Mouse (Mus musculus) MEL (cell line): Measurements from ENCODE around the gene Lrrc31. TPM values are rescaled to one million over a fixed set of nuclear protein-coding genes. Genes with fewer than 3 reads are reported as not detected.

ENCODE experiments used
- DNase-seq: peaks from one replicate; pipeline ENCODE4 v3.0.0; 2011; ENCODE audit warnings: low read depth, low spot score
- H3K27ac ChIP-seq: 2 replicates; pipeline ENCODE4 v1.5.1; 2012; ENCODE audit warnings: low read depth, mild to moderate bottlenecking, control low read depth, low read length, moderate library complexity; ENCODE audit not compliant: control insufficient read depth
- H3K27me3 ChIP-seq, 2 experiments: fragments of 150-350 bp in 1 of 2; sonication (generic) in 1 of 2; 2 replicates each; pipeline ENCODE4 v1.6.1; 2012; ENCODE audit warnings: low read length in 2 of 2, mild to moderate bottlenecking in 2 of 2, improper control_type of control experiment in 1 of 2, moderate library complexity in 1 of 2; ENCODE audit not compliant: insufficient read depth in 2 of 2, control insufficient read depth in 1 of 2
- H3K36me3 ChIP-seq, 2 experiments: 2 replicates each; pipeline ENCODE4 v1.6.1; 2012 to 2014; ENCODE audit warnings: low read length in 2 of 2, improper control_type of control experiment in 1 of 2, inconsistent platforms in 1 of 2, mild to moderate bottlenecking in 1 of 2; ENCODE audit not compliant: insufficient read depth in 2 of 2, control insufficient read depth in 1 of 2
- H3K4me1 ChIP-seq, 2 experiments: fragments of 150-350 bp in 1 of 2; sonication (generic) in 1 of 2; 2 replicates each; pipeline ENCODE4 v1.6.1; 2012; ENCODE audit warnings: low read length in 2 of 2, improper control_type of control experiment in 1 of 2, mild to moderate bottlenecking in 1 of 2; ENCODE audit not compliant: insufficient read depth in 2 of 2, control insufficient read depth in 1 of 2
- H3K4me3 ChIP-seq, 2 experiments: fragments of 150-350 bp in 1 of 2; sonication (generic) in 1 of 2; 2 replicates each; pipeline ENCODE4 v1.5.1; 2012; ENCODE audit warnings: low read depth in 2 of 2, low read length in 2 of 2, mild to moderate bottlenecking in 2 of 2, moderate library complexity in 2 of 2, control low read depth in 1 of 2, improper control_type of control experiment in 1 of 2; ENCODE audit not compliant: control insufficient read depth in 1 of 2, insufficient read depth in 1 of 2
- H3K79me2 ChIP-seq: 2 replicates; pipeline ENCODE4 v1.6.1; 2012; ENCODE audit warnings: mild to moderate bottlenecking, low read length, moderate library complexity; ENCODE audit not compliant: control insufficient read depth, poor library complexity, insufficient read depth
- H3K9ac ChIP-seq: 2 replicates; pipeline ENCODE4 v1.6.1; 2012; ENCODE audit warnings: low read depth, mild to moderate bottlenecking, control low read depth, low read length, moderate library complexity; ENCODE audit not compliant: control insufficient read depth, poor library complexity, severe bottlenecking
- H3K9me3 ChIP-seq: fragments of 150-350 bp; sonication (generic); replicated peaks from 2 replicates; pipeline ENCODE4 v1.6.1; 2012; ENCODE audit warnings: mild to moderate bottlenecking, low read length, improper control_type of control experiment, moderate library complexity; ENCODE audit not compliant: insufficient read depth
- CHD1 ChIP-seq: IDR thresholded peaks from 2 replicates; pipeline ENCODE4 v1.6.1; 2012; ENCODE audit warnings: low read depth, mild to moderate bottlenecking, inconsistent platforms, low read length, improper control_type of control experiment
- CTCF ChIP-seq, 3 experiments: IDR thresholded peaks in 2 of 3; conservative IDR thresholded peaks in 1 of 3; 2 replicates each; pipeline ENCODE4 v1.5.1; 2011 to 2012; ENCODE audit warnings: low read length in 3 of 3, low read depth in 2 of 3, mild to moderate bottlenecking in 2 of 3, improper control_type of control experiment in 1 of 3, inconsistent platforms in 1 of 3, mixed read lengths in 1 of 3, moderate library complexity in 1 of 3; ENCODE audit not compliant: control insufficient read depth in 1 of 3, insufficient read depth in 1 of 3, poor library complexity in 1 of 3, severe bottlenecking in 1 of 3
- E2F4 ChIP-seq: IDR thresholded peaks from 2 replicates; pipeline ENCODE4 v1.6.1; 2011; ENCODE audit warnings: low read depth, low read length, improper control_type of control experiment, borderline replicate concordance
- ELF1 ChIP-seq: IDR thresholded peaks from 2 replicates; pipeline ENCODE4 v1.6.1; 2014; ENCODE audit warnings: low read depth, mild to moderate bottlenecking, inconsistent platforms, low read length, improper control_type of control experiment, moderate library complexity
- ETS1 ChIP-seq: IDR thresholded peaks from 2 replicates; pipeline ENCODE4 v1.6.1; 2012; ENCODE audit warnings: low read depth, mild to moderate bottlenecking, inconsistent platforms, low read length, improper control_type of control experiment, moderate library complexity
- GATA1 ChIP-seq: IDR thresholded peaks from 2 replicates; pipeline ENCODE4 v1.6.1; 2011; ENCODE audit warnings: low read depth, low read length, improper control_type of control experiment
- HCFC1 ChIP-seq: IDR thresholded peaks from 2 replicates; pipeline ENCODE4 v1.6.1; 2012; ENCODE audit warnings: low read depth, mild to moderate bottlenecking, inconsistent platforms, low read length, improper control_type of control experiment, moderate library complexity
- MYB ChIP-seq: IDR thresholded peaks from 2 replicates; pipeline ENCODE4 v1.6.1; 2011; ENCODE audit warnings: mild to moderate bottlenecking, low read depth, low read length, improper control_type of control experiment
- MYC ChIP-seq: IDR thresholded peaks from 2 replicates; pipeline ENCODE4 v1.6.1; 2011; ENCODE audit warnings: low read depth, mild to moderate bottlenecking, low read length, improper control_type of control experiment, moderate library complexity
- POLR2AphosphoS5 ChIP-seq: IDR thresholded peaks from 2 replicates; pipeline ENCODE4 v1.6.1; 2012; ENCODE audit warnings: low read depth, borderline replicate concordance, mild to moderate bottlenecking, inconsistent platforms, low read length, moderate library complexity, mixed read lengths
- SIN3A ChIP-seq: IDR thresholded peaks from 2 replicates; pipeline ENCODE4 v1.6.1; 2012; ENCODE audit warnings: low read length, improper control_type of control experiment, inconsistent platforms
- TCF12 ChIP-seq: IDR thresholded peaks from 2 replicates; pipeline ENCODE4 v1.6.1; 2014; ENCODE audit warnings: low read depth, mild to moderate bottlenecking, inconsistent platforms, low read length, improper control_type of control experiment, moderate library complexity
- UBTF ChIP-seq: IDR thresholded peaks from 2 replicates; pipeline ENCODE4 v1.6.1; 2012; ENCODE audit warnings: low read depth, mild to moderate bottlenecking, inconsistent platforms, low read length, improper control_type of control experiment, moderate library complexity, borderline replicate concordance; ENCODE audit not compliant: insufficient read depth
- USF1 ChIP-seq: IDR thresholded peaks from 2 replicates; pipeline ENCODE4 v1.6.1; 2014; ENCODE audit warnings: low read depth, mild to moderate bottlenecking, inconsistent platforms, low read length, improper control_type of control experiment, moderate library complexity
- USF2 ChIP-seq, 2 experiments: IDR thresholded peaks; 2 replicates each; pipeline ENCODE4 v1.6.1; 2011 to 2012; ENCODE audit warnings: improper control_type of control experiment in 2 of 2, low read length in 2 of 2, borderline replicate concordance in 1 of 2, inconsistent platforms in 1 of 2, low read depth in 1 of 2, mild to moderate bottlenecking in 1 of 2; ENCODE audit not compliant: insufficient read depth in 1 of 2
- ZC3H11A ChIP-seq: IDR thresholded peaks from 2 replicates; pipeline ENCODE4 v1.6.1; 2012; ENCODE audit warnings: low read depth, mild to moderate bottlenecking, inconsistent platforms, low read length, improper control_type of control experiment
- ZKSCAN1 ChIP-seq: IDR thresholded peaks from 2 replicates; pipeline ENCODE4 v1.6.1; 2012; ENCODE audit warnings: low read depth, mild to moderate bottlenecking, inconsistent platforms, low read length, improper control_type of control experiment, moderate library complexity
- ZMIZ1 ChIP-seq: IDR thresholded peaks from 2 replicates; pipeline ENCODE4 v1.6.1; 2012; ENCODE audit warnings: low read depth, mild to moderate bottlenecking, inconsistent platforms, low read length, improper control_type of control experiment, moderate library complexity
- polyA plus RNA-seq, 2 experiments: library from polyadenylated mRNA; stranded (reverse) in 1 of 2; unstranded in 1 of 2; fragments of >175 nt in 1 of 2; fragments of >200 nt in 1 of 2; gene quantifications; 2 replicates each; pipeline versions ENCODE4 v1.2.1 to v1.2.4; 2012; ENCODE audit warnings: low replicate concordance in 2 of 2, low read depth in 1 of 2; ENCODE audit not compliant: insufficient read length in 2 of 2, insufficient read depth in 1 of 2, missing spikeins in 1 of 2
- total RNA-seq: library from RNA; depleted of rRNA; stranded (reverse); fragments of 300-350 nt; gene quantifications from 2 replicates; pipeline ENCODE4 v1.2.3, GENCODE M21; 2012

Gene Lrrc31
- total and polyA plus RNA-seq, 3 experiments: 0.03 TPM; not detected in 2

DNA sequence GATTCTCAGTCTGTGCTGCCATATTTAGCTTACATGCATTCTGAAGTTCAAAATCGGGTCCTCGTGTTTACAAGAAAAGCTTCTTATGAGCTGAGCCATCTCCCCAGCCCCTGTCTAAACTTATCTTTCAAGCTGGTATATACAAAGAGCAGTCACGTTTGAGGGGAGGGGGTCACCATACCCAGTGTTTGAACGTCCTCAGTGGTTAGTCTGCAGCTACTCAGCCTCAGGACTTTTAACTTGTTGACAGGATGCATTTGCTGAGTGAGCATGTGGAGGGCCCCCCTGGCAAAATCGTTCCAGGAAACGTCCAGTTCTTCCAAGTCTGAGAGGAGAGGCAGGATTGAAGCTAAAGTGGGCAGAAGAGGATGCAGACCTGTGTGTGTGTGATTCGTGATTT lies 8.7 kb downstream of the Lrrc31 start:
- H3K9ac ChIP-seq: no peak overlapping the region
- no peaks in the 10 kb centered on the region for H3K36me3 ChIP-seq
- H3K27ac ChIP-seq: no peak overlapping the region
- H3K9me3 ChIP-seq: no peaks in the 10 kb centered on the region
- no peak overlapping the region for H3K4me3 ChIP-seq
- H3K4me1 ChIP-seq: no peaks in the 10 kb centered on the region
- no peaks in the 10 kb centered on the region for H3K79me2 ChIP-seq
- no peaks in the 10 kb centered on the region for H3K27me3 ChIP-seq
- DNase-seq: no peak
- TF ChIP-seq ZKSCAN1 (no peak), ZMIZ1 (no peak), UBTF (no peak), ELF1 (no peak), MYC (no peak), GATA1 (no peak)

DNA sequence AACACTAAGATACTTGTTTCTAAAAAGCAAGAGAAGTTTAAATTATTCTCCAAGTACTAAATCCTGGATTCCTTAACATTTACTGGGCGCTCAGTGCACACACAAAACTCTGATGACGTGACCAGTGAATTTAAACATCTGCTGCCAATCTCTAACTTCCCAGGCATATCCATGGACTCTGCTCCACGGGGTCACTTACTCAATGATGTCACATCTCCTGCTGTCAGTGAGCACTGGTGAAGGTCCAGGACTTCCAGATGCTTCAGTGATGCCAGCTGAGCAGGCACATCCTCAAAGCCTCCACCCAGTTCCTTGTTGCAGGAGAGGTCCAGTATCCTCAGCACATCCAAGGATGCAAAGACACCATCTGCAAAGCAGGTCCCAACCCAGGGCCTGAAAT lies 12.4 kb downstream of the Lrrc31 start:
- peaks cover 0 to 11% of the 10 kb centered on the region in 2 experiments; a peak in 3 of 4 replicates for H3K4me1 ChIP-seq
- H3K4me3 ChIP-seq: no peak overlapping the region
- no peaks in the 10 kb centered on the region for H3K79me2 ChIP-seq
- H3K36me3 ChIP-seq: peaks cover 0 to 11% of the 10 kb centered on the region in 2 experiments; a peak in 2 of 4 replicates
- H3K9ac ChIP-seq: no peak overlapping the region
- TF ChIP-seq CHD1: no peak
- no peak for TF ChIP-seq ZC3H11A
- TF ChIP-seq ETS1: no peak
- TF ChIP-seq MYC: no peak
- no peak for TF ChIP-seq E2F4
- no peak for TF ChIP-seq CTCF (IDR thresholded peaks at IDR 0.05 in 2 of 3, conservative IDR thresholded peaks at IDR 0.05 in 1 of 3; ENCODE audit: control insufficient read depth in 1 of 3, insufficient read depth in 1 of 3, low read depth in 2 of 3, low read length in 3 of 3, poor library complexity in 1 of 3, severe bottlenecking in 1 of 3)
- no peak for TF ChIP-seq TCF12
- no peak for TF ChIP-seq HCFC1
- no peak for TF ChIP-seq POLR2AphosphoS5
- no peak for TF ChIP-seq ELF1
- TF ChIP-seq USF2 (IDR thresholded peaks at IDR 0.05; ENCODE audit: borderline replicate concordance in 1 of 2, insufficient read depth in 1 of 2, low read depth in 1 of 2, low read length in 2 of 2): no peak
- TF ChIP-seq MYB: no peak
- no peak for TF ChIP-seq USF1
- TF ChIP-seq SIN3A: no peak
- no peak overlapping the region for H3K27ac ChIP-seq
- no peaks in the 10 kb centered on the region for H3K27me3 ChIP-seq
- no peaks in the 10 kb centered on the region for H3K9me3 ChIP-seq
- no peak for DNase-seq
